Mouse (Mus musculus): Measurements from ENCODE around the gene Urah. TPM values are rescaled to one million over a fixed set of nuclear protein-coding genes. Genes with fewer than 3 reads are reported as not detected.
A peak's percentile ranks its signal among the peaks of the same experiment; 100 is the strongest.

The Urah gene
- total RNA-seq, 2 experiments from 2014 or later: not detected

- ATAC-seq (replicated peaks; ENCODE audit: low FRiP score, low TSS enrichment, poor library complexity, severe bottlenecking): no peak
Measured at GRCm38 (mm10) chr7:140836243-140837115, 1.7 kb downstream of the Urah start.

DNA sequence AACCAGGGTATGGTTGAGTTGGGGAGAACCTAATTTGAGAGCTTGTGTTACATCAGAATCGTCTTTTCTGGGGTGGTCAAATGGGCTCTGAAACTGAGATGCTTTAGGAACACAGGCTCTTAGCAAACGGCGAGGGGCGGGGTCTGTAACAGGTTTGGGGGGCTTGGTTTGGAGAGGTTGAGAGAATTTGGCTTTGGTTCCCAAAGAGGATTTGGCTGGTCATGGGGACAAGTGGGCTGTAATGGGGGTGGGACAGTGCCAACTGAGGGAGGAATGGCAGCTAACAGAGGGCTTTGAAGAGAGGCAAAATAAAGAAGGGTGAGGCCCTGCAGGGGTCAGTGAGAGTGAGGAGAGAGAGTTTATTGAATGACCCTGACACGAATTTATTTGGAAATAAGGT lies 4.7 kb downstream of the Urah start:
- ATAC-seq (replicated peaks; ENCODE audit: low FRiP score, low TSS enrichment, poor library complexity, severe bottlenecking): no peak

- no peak for ATAC-seq (replicated peaks; ENCODE audit: low FRiP score, low TSS enrichment, poor library complexity, severe bottlenecking)
Measured at GRCm38 (mm10) chr7:140840750-140841735, 6.2 kb downstream of the Urah start.

DNA sequence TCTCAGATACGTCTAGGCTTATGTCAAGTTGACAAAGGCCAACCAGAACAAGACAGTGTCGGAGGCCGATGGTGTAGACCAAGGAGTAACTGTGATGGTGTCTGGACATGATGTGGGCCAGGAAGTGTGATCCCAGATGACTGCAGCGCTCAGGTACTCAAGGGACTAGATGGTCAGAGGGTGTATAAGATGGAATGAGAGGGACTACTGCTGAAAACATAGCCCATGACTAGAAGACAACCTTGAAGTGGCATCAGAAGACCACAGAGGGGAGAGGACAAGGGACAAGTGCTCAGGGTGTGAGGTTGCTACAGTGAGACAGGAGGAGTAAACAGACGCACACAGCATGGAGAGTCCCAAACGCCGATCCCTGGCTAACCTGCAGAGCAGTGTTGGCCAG lies 9.0 kb downstream of the Urah start:
- no peak for ATAC-seq (replicated peaks; ENCODE audit: low FRiP score, low TSS enrichment, poor library complexity, severe bottlenecking)

DNA sequence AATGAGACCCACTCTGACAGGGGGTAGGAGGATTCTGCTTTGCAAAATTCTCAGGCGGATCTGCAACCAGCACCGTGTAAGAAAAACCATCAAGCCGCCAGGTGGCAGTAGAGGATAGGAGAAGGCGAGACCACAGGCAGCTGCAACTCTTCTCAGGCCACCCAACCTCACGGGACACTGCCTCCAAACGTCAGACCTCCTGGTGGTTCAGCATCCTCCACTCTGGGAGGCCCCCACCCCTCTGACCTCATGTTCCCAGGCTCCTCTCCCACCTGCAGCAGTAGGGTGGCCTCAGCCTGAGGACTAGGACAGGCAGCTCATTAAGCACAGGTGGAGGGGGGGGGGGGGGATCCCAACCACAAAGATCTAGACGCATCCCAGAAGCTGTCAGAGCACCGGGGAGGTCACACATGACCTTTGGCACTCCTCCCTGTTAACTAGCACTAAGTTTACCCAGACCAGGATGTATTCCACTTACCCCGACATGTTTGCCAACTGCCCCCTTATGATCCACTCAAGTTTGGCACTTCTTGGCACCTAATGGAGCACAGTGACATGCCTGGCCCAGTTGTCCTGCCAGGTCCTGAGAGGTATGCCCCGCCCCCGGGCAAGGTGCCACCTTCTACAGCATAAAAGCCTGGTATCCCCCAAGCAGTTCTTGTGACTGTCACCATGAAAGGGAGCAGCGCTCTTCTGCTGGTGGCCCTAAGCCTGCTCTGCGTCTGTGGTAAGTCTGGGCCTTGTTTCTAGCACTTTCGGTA lies 10.3 kb downstream of the Urah start, which contains the start of gene Scgb1c1:
Gene Scgb1c1 (plus strand): TSS at position 643 of the 761 bp plus-strand sequence.
- ATAC-seq (replicated peaks; ENCODE audit: low FRiP score, low TSS enrichment, poor library complexity, severe bottlenecking): peak; percentile 71

GRCm38 (mm10) chr7:140845683-140846082 lies 10.9 kb downstream of the Urah start:
- no peak for ATAC-seq (replicated peaks; ENCODE audit: low FRiP score, low TSS enrichment, poor library complexity, severe bottlenecking)

DNA sequence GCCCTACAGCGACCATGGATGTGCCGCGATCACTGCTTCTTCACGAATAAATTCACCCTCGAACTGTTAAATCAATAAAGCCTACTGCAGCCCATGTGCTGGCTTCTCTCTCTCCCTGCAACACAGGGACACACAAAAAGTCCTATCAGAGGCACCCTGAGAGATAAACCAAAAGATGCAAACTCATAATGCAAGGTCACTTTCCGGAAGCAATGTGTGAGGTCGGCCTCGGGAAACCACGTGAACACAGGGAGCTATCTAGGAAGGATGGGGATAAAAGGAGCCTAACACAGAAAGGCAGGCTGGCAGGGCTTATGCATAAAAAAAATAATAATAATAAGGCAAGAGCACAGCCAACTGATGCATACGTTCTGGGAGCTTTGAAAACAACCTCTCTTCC lies 11.9 kb downstream of the Urah start:
- no peak for ATAC-seq (replicated peaks; ENCODE audit: low FRiP score, low TSS enrichment, poor library complexity, severe bottlenecking)

GRCm38 (mm10) chr7:140847755-140848580 lies 13.2 kb downstream of the Urah start, which contains the start of gene Odf3:
TSS of gene Odf3 (plus strand) at chr7:140847805.
- ATAC-seq (replicated peaks; ENCODE audit: low FRiP score, low TSS enrichment, poor library complexity, severe bottlenecking): no peak

DNA sequence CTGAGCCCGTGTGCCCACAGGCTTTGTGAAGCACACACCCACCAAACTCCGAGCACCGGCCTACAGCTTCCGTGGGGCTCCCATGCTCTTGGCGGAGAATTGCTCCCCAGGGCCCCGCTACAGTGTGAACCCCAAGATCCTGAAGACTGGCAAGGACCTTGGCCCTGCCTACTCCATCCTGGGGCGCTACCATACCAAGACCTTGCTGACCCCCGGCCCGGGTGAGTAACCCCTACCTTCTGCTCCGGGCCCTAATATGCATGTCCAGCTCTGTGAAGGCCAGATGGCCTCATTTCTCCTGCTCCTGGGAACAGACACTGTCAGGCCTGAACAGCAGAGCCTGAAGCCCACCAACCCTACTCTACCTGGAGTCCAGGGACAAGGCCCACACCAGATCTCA lies 13.8 kb downstream of the Urah start:
- no peak for ATAC-seq (replicated peaks; ENCODE audit: low FRiP score, low TSS enrichment, poor library complexity, severe bottlenecking)

DNA sequence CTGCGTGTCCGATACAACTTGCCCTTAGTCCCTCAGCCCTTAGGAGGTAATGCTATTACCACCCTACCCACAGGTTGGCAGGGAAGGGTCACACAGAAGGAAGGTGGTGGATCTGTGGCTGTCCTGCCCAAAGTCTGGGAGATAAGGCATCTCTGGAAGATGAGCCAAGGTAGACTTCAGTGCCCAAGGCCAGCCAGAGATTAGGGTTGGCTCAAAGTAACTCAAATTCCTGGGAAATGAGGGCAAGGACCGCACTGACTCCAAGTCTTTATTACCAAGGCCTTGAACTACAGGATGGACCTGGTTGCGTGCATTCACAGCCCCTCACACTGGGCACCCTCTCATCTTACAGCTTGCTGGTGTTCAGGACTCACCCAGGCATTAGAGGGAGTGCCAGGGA lies 17.1 kb downstream of the Urah start:
- no peak for ATAC-seq (replicated peaks; ENCODE audit: low FRiP score, low TSS enrichment, poor library complexity, severe bottlenecking)

DNA sequence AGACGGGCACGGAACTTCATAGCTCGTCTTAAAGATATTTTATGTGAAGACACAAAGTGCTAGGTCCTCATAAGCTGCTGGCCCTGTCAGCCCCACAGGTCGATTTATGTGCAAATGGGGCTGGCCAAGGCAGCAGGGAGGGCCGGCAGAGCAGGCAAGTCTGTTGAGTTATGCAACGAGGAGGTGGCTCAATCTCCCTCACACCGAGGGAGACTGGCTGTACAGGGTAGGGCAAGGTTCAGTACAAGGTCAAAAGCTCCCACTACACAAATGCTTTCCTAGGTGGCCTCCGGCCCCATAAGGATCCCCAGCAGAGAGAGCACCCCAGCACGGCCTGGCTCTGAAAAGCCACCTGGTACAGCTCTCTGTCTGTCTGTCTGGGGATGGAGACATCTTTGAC lies 18.6 kb downstream of the Urah start:
- no peak for ATAC-seq (replicated peaks; ENCODE audit: low FRiP score, low TSS enrichment, poor library complexity, severe bottlenecking)

- no peak for ATAC-seq (replicated peaks; ENCODE audit: low FRiP score, low TSS enrichment, poor library complexity, severe bottlenecking)
Measured at GRCm38 (mm10) chr7:140854483-140854882, 19.7 kb downstream of the Urah start.

DNA sequence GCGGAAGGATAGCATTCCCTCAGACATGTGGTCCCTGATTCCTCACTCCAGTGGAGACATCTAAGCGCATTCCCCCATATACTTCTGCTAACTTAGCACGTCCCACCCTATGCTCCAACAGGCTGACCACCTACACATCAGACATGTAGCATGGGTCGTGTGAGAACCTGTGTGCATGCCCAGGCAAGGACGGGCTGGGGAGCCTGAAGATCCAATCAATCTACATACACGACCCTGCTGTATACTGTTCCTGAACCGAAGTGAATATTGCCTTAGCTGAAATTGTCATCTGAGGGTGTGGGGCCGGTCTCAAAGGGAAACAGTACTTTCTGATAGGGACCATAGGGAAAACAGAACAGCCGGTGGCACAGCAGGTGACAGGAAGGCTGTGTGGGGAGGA lies 20.4 kb downstream of the Urah start:
- ATAC-seq (replicated peaks; ENCODE audit: low FRiP score, low TSS enrichment, poor library complexity, severe bottlenecking): no peak

DNA sequence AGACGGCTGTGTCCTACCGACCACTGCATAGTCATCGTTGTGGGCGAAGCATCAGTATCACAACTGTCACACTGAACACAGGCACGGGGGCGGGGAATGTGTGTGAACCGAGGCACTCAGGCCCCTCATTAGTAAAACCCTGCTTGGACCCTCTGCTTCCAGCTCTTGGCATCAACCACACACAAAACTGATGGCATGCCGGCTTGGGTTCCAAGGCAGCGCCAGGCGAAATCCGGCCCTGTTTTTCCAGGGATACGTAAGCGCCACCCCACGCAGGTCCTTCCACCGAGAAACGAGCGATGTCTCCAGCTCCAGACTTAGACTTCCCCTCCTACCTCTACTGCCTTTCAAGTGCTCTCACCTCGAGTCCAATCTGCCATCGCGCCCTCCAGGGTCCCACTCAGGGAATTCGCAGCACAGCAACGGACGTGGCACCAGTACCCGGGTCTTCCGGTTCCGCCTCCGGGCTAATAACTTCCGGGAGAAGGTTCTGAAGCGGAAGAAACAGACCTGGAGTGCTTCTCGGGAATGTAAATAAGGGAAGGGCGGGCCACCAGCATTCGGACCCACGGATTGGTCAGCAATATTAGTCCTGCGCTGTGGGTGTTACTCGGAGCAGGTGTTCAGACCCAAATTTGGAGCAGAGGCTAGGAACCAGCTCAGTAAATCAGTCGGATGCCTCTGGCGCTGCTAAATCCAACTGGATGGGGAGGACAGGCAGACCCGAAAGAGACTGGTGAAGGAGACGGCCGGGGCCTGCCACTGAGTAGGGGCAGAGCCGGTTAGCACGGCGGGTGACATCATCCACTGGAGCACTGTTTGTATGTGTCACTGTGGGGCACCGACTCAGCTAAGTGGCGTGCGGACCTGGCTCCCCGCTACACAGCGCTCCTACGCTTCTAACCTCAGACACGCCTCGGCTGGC lies 21.3 kb downstream of the Urah start, which contains the start of gene Gm45785:
Gene Gm45785 (minus strand): TSS at position 472 of the 925 bp plus-strand sequence.
- peak; percentile 69 for ATAC-seq (replicated peaks; ENCODE audit: low FRiP score, low TSS enrichment, poor library complexity, severe bottlenecking)

- peak; percentile 68 for ATAC-seq (replicated peaks; ENCODE audit: low FRiP score, low TSS enrichment, poor library complexity, severe bottlenecking)
Measured at GRCm38 (mm10) chr7:140856785-140857549, 22.1 kb downstream of the Urah start, which contains the start of gene Ric8a. TSS of gene Ric8a (plus strand) at chr7:140856957.

Data from megakaryocyte-erythroid progenitor cell, adult 5-6 weeks (primary cell).